Mouse (Mus musculus) thymus, postnatal 10 days (tissue): ENCODE results near the gene Irf5.
"Not testable (repeated sequence)": the region's sequence is repeated elsewhere in the genome, so short reads cannot be mapped to it uniquely, and the experiment has no call there.

ENCODE experiments used
- DNase-seq, 2 experiments: peaks; one replicate each; pipeline ENCODE4 v3.0.0; 2021; ENCODE audit warnings: low spot score in 2 of 2

Gene Irf5

DNA sequence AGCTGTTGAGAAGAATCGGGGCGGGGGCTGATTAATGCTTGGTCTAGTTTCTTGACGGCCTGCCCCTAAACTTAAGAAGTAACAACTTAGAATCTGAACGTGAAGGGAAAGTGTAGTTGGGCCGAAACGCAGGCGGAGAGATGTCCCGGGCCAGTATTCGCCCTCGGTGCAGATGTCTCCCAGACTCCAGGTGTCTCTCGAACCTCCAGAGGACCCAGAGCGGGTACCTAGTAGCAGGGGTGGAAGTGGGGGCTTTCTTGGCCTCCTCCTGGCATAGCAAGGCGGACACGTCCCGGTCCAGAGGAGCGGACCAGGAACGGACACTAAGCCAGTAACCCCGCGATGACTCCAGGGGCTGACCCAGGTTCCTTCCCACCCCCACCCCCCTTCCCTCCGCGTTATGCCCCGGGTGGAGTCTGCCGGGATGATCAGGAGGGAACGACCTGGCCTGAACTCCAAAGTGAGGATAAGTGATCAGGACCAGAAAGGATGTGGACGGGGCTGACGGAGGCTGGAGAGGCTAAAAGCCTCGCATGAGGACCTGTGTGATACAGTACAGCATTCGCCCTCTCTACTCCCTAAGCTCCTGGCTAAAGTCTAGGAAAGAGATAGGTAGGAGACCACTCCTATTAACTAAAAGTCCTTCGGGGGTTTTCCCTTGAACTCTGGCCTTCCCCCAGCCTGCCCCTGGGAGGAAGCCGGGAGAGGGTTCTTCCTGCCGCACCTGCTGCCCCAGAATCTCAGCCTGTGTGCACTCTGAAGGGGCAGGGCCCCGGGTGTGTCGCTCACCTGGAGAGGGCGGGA lies 1.1 kb downstream of the Irf5 start:
- DNase-seq: no peak

DNA sequence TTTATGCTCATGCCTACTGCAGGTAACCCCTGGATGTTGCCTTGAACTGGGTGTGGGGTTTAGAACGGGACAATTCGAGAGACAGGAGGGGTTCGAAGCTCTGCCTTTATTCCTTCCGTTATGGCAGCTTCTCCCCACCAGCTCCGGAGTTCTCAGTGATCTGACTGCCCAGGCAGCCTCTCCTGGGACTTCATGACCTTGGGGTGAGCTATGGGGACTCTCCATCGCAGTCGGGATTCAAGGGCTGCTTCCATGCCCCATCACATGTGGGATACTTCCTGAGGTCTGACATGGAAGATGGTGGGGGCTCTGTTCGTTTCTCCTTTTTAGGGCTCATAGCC lies 1.7 kb downstream of the Irf5 start:
- no peak for DNase-seq

DNA sequence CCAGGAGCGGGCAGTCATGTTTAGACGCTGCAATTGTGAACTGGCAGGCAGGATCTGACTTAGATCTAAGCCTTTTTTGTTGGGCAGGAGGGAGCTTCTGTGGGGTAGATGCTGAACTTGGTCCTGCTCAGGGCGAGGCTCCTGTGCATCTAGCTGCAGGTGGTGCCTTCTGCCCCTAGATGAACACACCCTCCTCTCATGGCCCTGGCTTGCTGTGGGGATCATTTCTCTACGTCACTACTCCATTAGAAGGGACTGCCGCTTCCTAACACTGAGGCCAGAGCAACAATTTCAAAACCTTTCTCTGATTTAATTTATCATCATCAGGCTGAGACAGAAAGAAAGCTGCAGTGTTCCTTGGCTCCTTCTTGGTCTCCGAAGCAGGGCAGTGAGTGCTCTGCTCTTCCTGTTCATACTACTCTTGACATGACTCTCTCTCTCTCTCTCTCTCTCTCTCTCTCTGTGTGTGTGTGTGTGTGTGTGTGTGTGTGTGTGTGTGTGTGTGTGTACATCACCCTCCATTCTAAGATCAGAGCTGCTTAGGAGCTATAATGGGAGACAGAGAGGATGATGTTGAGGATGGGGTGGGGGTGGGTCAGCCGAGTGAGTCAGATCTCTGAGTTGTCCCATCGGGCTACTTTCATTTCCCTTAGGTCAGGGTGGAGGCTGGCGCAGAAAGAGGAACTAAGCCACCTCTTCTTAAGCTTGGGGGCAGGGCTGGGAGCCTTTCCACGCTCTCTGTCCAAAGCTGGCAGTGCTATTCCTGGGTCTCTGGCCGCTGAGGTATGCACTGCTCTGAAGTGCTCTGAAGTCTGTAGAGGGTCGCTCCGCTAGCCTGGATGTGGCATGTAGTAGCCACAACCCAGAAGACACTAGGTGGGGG lies 2.4 kb downstream of the Irf5 start:
- DNase-seq: no peak

DNA sequence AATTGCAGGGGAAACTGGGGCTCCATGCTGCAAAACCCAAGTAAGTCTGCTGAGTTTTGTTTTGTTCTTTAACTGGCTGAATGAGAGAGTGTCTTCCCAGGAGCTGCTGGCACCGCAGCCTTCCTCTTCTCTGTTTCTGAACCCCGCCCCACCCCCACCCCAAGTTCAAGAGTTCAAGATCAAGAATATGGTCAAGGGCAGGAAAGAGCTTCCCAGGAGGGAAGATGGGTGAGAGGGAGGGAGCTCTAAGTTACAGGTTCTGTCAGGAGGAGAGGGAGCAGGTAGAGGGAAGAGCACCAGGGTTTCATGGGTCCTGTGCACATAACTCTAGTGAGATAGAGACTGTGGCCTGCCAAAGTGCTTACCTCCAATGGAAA lies 3.0 kb downstream of the Irf5 start:
- no peak for DNase-seq

DNA sequence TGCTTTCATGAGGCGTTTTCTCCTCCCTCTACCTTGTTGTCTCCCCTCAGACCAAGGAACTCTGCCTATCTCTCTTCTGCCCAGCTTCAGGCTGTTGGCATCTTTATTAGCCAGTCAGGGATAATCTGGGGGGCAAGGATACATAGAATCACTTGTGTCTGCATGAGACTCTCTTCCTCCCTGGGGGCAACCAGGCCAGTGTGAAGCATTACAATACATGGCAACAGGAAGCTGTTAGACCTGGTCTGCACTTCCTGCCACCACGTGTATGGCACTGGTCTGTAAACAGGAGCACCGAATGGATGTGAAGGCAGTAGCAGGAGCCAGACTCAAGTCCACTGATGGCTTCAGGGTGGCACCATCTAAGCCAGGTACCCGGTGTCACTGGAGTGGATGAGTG lies 3.6 kb downstream of the Irf5 start:
- no peak for DNase-seq

DNA sequence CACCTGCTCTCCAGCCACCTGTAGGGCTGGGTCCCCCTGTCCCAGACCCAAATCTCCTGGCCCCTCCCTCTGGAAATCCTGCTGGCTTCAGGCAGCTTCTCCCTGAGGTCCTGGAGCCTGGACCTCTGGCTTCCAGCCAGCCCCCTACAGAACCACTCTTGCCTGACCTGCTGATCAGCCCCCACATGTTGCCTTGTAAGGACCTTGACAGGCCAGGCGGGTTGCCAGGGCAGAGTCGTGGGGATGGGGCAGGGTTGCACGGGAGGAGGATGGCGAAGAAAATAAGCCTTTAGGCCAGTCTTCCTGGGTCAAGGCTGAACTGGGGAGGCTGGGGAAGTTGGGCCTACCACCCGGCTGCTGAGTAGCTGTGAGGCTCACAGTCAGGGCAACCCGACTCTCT lies 8.9 kb downstream of the Irf5 start:
- DNase-seq: no peak

DNA sequence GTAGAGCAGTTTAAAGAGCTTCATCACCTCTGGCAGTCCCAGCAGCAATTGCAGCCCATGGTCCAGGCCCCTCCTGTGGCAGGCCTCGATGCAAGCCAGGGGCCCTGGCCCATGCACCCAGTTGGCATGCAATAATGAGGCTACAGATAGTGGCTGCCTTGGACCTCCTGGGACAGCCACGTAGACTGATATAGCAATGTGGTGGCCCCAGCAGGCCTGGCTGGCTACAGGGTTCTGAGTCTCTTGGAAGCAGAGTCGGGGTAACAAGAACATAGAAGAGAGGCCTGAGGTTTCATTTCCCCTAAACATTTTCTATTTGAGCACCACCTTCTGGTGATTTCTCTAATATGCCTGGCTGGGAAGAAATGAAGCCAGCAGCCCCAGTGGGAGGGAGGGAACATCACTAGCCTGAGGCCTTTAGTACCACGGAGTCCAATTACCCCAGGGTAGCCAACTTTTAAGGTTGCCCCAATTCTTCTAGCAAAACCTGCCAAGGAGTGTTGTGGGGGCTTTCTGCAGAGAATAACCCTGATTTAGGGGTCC lies 10.3 kb downstream of the Irf5 start:
- DNase-seq: no peak

DNA sequence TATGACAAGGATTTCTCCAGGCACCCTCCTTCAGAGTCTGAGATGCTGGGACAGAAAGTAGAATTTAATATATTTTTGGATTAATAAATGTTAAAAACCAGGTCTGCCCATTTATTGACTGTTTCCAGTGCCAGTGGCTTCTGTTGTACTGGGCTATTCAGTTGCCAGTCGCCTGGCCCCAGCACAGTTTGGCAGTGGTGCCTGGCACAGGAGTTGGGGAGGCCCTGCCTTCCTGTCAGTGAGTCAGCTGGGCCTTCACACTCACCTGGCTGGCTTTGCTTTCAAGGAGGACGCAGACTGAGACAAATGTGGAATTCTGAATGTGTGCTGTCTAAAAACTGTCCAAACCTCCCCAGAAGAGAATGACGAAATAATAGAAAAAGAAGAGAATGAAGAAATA lies 10.8 kb downstream of the Irf5 start:
- DNase-seq: no peak

DNA sequence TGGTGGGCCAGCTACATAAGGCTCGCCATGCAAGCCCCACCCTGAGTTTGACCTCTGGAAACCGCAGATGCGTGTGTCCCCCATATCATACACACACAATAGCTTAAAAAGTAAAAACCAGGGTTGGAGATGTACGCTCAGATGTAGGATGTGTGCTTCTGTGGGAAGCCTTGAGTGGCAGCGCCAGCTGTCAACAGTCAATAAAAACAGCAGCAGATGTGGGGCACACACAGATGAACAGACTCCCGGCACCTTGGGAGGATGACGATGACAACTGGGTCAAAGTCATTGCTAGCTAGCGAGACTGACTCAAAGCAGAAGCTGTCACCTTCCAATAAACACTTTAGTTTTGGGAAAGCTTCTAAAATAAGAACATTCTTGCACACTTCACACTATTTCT lies 13.1 kb downstream of the Irf5 start:
- no peak for DNase-seq

DNA sequence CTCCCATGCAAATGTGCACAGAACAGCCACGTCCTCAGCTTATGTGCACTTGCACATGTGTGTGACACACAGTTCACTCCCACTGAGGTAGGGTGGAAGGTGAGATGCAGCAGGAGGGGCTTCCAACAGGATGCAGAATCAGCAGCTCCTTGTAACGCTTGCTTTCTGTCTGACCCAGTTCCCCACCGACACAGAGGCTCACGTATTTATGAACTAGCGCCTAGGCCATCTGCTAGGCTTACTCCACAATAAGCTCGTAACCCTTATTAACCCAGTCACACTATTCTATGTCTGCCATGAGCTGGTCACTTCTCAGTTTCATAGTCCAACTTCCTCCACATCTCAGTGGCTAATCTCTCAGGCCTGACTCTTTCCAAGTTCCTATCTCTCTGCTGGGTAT lies 13.8 kb downstream of the Irf5 start:
- DNase-seq: no peak

DNA sequence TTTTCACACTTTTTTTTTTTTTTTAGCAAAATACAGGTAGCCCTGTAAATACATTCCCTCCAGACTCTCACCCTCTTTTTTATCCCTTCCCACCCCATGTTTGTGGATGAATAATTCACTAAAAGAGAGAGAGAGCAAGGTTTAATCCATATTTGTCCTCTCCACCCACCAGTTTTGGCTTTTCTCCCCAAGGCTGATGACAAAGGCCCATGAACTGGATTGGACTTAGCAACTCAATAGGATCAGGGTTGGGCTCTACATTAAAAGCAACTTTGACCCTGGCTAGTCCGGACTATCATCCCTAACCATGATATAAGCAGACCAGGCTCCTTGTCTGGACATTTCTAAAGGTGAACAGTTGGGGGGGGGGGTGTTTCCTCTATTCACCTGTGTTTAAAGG lies 14.5 kb downstream of the Irf5 start:
- no peak for DNase-seq

DNA sequence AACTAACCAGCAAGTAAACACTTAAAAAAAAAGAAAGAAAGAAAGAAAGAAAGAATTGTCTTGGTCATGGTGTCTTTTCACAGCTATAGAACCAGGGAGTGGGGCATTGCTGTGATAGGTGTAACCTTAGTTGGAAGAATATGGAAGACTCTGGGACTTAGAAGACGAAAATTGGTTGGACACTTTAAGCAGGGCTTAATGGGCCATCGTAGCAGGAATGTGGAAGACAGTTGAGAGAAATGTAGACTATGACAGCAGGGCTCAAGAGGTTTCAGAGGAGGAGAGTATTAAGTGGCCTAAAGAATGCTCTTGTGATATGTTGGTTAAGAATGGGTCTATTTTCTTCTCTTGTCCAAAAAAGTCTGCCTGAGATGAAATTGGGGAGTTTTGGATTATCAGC lies 19.2 kb downstream of the Irf5 start:
- DNase-seq: no peak

DNA sequence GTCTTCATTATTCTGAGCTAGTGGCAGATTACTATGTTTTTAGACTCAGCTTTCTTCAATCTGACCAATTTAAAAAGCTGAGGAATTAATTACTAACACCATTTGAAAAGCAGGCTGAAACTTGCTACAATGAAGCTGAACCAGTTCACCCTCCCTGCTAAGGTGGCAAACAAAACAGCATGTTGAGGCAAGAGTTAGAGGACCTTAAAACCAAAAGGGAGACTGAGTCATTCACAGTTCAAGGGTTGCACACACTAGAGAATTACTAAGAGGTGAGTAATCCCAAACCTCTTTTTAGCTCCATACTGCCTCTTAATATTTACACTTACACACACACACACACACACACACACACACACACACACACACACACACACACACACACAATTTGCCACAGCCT lies 21.2 kb downstream of the Irf5 start:
- no peak for DNase-seq

DNA sequence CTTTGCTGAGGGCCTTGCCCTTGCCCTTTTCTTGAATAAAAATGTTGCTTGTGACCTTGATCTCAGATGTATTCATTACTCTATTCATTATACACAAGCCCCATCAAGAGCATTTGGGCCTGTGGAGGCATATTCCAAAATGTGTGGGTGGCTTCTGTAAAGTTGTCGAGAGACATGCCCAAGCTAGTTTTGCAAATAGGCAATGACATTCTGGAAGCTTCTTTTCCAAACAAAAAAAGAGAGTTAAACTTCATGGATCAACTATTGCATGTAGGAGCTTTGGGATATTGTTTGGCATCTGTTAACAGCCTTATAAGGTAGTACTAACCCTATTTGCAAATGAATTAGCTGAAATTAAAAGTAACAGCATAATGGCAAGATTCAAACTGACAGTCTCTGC lies 21.7 kb downstream of the Irf5 start:
- DNase-seq: no peak

DNA sequence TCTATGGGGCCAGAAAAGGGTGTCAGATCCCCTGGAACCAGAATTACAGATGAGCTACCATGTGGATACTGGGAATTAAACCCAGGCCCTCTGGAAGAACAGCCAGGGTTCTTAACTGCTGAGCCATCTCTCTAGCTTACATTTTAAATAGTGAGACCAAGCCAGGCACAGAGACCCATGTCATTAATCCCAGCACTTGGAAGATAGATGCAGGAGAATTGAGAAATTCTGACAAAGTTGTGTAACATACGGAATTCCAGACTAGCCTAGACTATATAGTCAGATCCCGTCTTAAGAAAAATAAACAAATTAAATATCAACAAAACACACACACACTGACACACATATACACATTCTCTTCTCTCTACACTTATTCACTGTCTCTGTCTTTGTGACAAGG lies 26.1 kb downstream of the Irf5 start:
- DNase-seq: no peak

DNA sequence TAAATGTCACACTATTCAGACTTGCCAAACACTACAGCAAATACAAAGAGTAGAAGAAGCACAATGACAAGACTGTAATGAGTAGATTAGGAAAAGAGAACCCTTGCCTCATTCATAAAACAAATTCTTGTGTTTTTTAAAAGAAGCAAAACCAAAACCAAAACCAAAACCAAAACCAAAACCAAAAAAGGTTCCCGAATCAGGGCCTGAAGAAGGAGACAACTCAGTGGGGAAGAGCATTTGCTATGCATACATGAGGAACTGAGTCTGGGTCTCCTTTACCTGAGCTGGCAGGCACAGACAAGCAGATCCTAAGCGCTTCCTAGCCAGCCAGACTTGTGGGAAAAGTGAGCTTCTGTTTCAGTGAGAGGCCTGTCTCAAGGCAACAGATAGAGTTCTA lies 30.7 kb downstream of the Irf5 start:
- no peak for DNase-seq

DNA sequence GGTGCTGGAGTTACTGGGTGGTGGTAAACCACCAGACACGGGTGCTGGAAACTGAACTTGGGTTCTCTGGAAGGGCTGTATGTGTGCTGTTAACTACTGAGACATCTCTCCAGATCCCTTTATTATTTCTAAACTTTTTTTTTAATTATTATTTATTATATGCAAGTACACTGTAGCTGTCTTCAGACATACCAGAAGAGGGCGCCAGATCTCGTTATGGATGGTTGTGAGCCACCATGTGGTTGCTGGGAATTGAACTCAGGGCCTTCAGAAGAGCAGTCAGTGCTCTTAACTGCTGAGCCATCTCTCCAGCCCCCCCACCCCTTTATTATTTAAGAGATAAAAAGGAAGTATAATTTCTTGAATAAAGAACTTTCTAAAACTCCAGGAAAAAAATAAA lies 50.0 kb downstream of the Irf5 start:
- not testable (repeated sequence) for DNase-seq

DNA sequence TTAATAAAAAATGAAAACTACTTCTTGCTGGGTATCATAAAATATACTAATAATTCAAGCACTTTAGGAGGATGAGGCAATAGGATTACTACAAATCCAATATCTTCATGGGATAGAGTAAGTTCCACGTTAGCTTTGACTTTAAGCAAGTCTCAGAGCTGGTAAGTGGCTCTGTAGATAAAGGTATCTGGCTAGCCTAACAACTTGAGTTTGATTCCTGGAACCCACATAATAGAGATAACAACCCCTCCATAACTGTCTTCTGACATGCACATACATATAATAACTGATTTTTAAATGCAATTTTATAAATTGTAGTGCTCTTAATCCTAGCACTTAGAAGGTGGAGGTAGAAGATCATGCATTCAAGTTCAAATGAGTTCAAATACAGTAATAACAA lies 54.3 kb downstream of the Irf5 start:
- DNase-seq: no peak

DNA sequence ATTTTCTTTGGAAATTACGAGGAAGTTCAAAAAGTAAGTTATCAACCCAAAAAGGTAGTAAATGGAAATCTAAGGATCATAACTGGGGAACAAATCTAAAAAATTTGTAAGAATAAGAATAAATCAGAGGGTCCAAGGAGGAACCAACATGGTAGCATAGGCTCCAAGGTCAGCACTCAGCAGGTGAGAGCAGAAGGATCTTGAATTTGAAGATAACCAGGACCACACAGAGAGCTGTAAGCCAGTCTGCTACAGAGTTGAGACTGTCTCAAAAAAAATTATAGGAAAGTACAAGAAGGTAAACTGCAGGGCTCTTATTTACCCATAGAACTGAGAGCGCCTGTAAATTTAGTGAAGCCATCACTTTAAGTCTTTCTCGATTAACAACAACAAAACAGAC lies 54.8 kb downstream of the Irf5 start:
- no peak for DNase-seq
